Mouse (Mus musculus): ENCODE results near the gene Mtrf1l. TPM values are rescaled to one million over a fixed set of nuclear protein-coding genes. Genes with fewer than 3 reads are reported as not detected.
A peak's percentile ranks its signal among the peaks of the same experiment; 100 is the strongest.

Mtrf1l gene
- polyA plus RNA-seq, 1 experiment from 2014 or later, result 11.6 TPM

- DNase-seq (ENCODE audit: low spot score), result no peak
- Histone ChIP-seq H3K4me1 (ENCODE audit: control insufficient read depth, insufficient read depth, low read length) (peaks cover 11% of the 10 kb centered on the region; the same call in 1 of the 2 replicates), H3K4me3 (ENCODE audit: low read depth, low read length) (no peak overlapping the region), H3K9ac (ENCODE audit: low read length) (no peak overlapping the region), H3K4me2 (ENCODE audit: low read length) (no peak overlapping the region), H3K27ac (ENCODE audit: low read depth, low read length) (no peak overlapping the region), H3K27me3 (replicated peaks; ENCODE audit: control insufficient read depth, insufficient read depth, low read length) (no peaks in the 10 kb centered on the region), H3K9me3 (replicated peaks; ENCODE audit: control insufficient read depth, low read length) (no peaks in the 10 kb centered on the region), H3K36me3 (ENCODE audit: control insufficient read depth, insufficient read depth, low read length) (peaks cover 13% of the 10 kb centered on the region)
- WGBS, result 85% methylated on average over 2 of the region's 2 CpGs
- ATAC-seq, result no peak
These were observed 16.0 kb downstream of the Mtrf1l start for GRCm38 (mm10) chr10:5807683-5808082.

- Histone ChIP-seq H3K27me3 (replicated peaks; ENCODE audit: control insufficient read depth, insufficient read depth, low read length) (no peaks in the 10 kb centered on the region), H3K9me3 (replicated peaks; ENCODE audit: control insufficient read depth, low read length) (no peaks in the 10 kb centered on the region), H3K4me2 (ENCODE audit: low read length) (no peak overlapping the region), H3K27ac (ENCODE audit: low read depth, low read length) (no peak overlapping the region), H3K36me3 (ENCODE audit: control insufficient read depth, insufficient read depth, low read length) (peaks cover 10% of the 10 kb centered on the region), H3K9ac (ENCODE audit: low read length) (no peak overlapping the region), H3K4me3 (ENCODE audit: low read depth, low read length) (no peak overlapping the region), H3K4me1 (ENCODE audit: control insufficient read depth, insufficient read depth, low read length) (peaks cover 11% of the 10 kb centered on the region; the same call in 1 of the 2 replicates)
- ATAC-seq (no peak), DNase-seq (ENCODE audit: low spot score) (no peak)
- 76% methylated on average over 4 of the region's 4 CpGs for WGBS
These were observed 16.7 kb downstream of the Mtrf1l start for GRCm38 (mm10) chr10:5806996-5807395.

- Histone ChIP-seq H3K4me1 (ENCODE audit: control insufficient read depth, insufficient read depth, low read length) (peaks cover 11% of the 10 kb centered on the region; the same call in 1 of the 2 replicates), H3K9ac (ENCODE audit: low read length) (peak overlapping the region; percentile 64), H3K4me2 (ENCODE audit: low read length) (peak overlapping the region; percentile 61), H3K27ac (ENCODE audit: low read depth, low read length) (0 out of 2 replicates have a peak overlapping the region, but pooled peaks have one; percentile 88), H3K36me3 (ENCODE audit: control insufficient read depth, insufficient read depth, low read length) (peaks cover 10% of the 10 kb centered on the region), H3K4me3 (ENCODE audit: low read depth, low read length) (peak overlapping the region; percentile 67), H3K27me3 (replicated peaks; ENCODE audit: control insufficient read depth, insufficient read depth, low read length) (no peaks in the 10 kb centered on the region), H3K9me3 (replicated peaks; ENCODE audit: control insufficient read depth, low read length) (no peaks in the 10 kb centered on the region)
- DNase-seq (ENCODE audit: low spot score), result peak; percentile 18
- WGBS, result 18% methylated on average over 8 of the region's 8 CpGs
- no peak for ATAC-seq
These were observed 17.3 kb downstream of the Mtrf1l start for GRCm38 (mm10) chr10:5806416-5806815.

GRCm38 (mm10) chr10:5805731-5806307 lies 17.9 kb downstream of the Mtrf1l start:
- Histone ChIP-seq H3K9me3 (replicated peaks; ENCODE audit: control insufficient read depth, low read length) (no peaks in the 10 kb centered on the region), H3K4me1 (ENCODE audit: control insufficient read depth, insufficient read depth, low read length) (peaks cover 11% of the 10 kb centered on the region; the same call in 1 of the 2 replicates), H3K4me2 (ENCODE audit: low read length) (peak overlapping the region; percentile 61), H3K27ac (ENCODE audit: low read depth, low read length) (peak overlapping the region; percentile 88), H3K27me3 (replicated peaks; ENCODE audit: control insufficient read depth, insufficient read depth, low read length) (no peaks in the 10 kb centered on the region), H3K4me3 (ENCODE audit: low read depth, low read length) (peak overlapping the region; percentile 67), H3K9ac (ENCODE audit: low read length) (peak overlapping the region; percentile 64), H3K36me3 (ENCODE audit: control insufficient read depth, insufficient read depth, low read length) (peaks cover 15% of the 10 kb centered on the region)
- DNase-seq (ENCODE audit: low spot score) (peak; percentile 98), ATAC-seq (peak; percentile 94)
- under 1% methylated on average over 43 of the region's 43 CpGs for WGBS

- Histone ChIP-seq H3K4me1 (ENCODE audit: control insufficient read depth, insufficient read depth, low read length) (peaks cover 11% of the 10 kb centered on the region; the same call in 1 of the 2 replicates), H3K27ac (ENCODE audit: low read depth, low read length) (peak within 1 kb of the TSS; percentile 88), H3K4me2 (ENCODE audit: low read length) (peak within 1 kb of the TSS; percentile 93), H3K9ac (ENCODE audit: low read length) (peak within 1 kb of the TSS; percentile 72), H3K27me3 (replicated peaks; ENCODE audit: control insufficient read depth, insufficient read depth, low read length) (no peaks in the 10 kb centered on the region), H3K9me3 (replicated peaks; ENCODE audit: control insufficient read depth, low read length) (no peaks in the 10 kb centered on the region), H3K4me3 (ENCODE audit: low read depth, low read length) (peak within 1 kb of the TSS; percentile 67), H3K36me3 (ENCODE audit: control insufficient read depth, insufficient read depth, low read length) (peaks cover 20% of the 10 kb centered on the region)
- peak; percentile 96 for ATAC-seq
- WGBS, result under 1% methylated on average over 42 of the region's 42 CpGs
- peak; percentile 99 for DNase-seq (ENCODE audit: low spot score)
These were observed 18.4 kb downstream of the Mtrf1l start, which contains the start of gene Fbxo5 for GRCm38 (mm10) chr10:5805243-5805730. Gene Fbxo5, minus strand, starts transcription at chr10:5805600.

- H3K27ac ChIP-seq (ENCODE audit: low read depth, low read length), result peak overlapping the region; percentile 65; the same call in 1 of the 2 replicates
These were observed 19.0 kb downstream of the Mtrf1l start for GRCm38 (mm10) chr10:5804691-5805156.

GRCm38 (mm10) chr10:5803739-5804138 lies 20.0 kb downstream of the Mtrf1l start:
- peak overlapping the region; percentile 46 for H3K9ac ChIP-seq (ENCODE audit: low read length)
- H3K4me3 ChIP-seq (ENCODE audit: low read depth, low read length), result peak overlapping the region; percentile 67

More at GRCm38 (mm10) chr10:5804691-5805156, 19.0 kb downstream of the Mtrf1l start:
- under 1% methylated on average over 24 of the region's 24 CpGs for WGBS
- ATAC-seq (peak; percentile 21), DNase-seq (ENCODE audit: low spot score) (peak; percentile 24)
- Histone ChIP-seq H3K27me3 (replicated peaks; ENCODE audit: control insufficient read depth, insufficient read depth, low read length) (no peaks in the 10 kb centered on the region), H3K9me3 (replicated peaks; ENCODE audit: control insufficient read depth, low read length) (no peaks in the 10 kb centered on the region), H3K36me3 (ENCODE audit: control insufficient read depth, insufficient read depth, low read length) (peaks cover 26% of the 10 kb centered on the region), H3K9ac (ENCODE audit: low read length) (peak overlapping the region; percentile 72), H3K4me1 (ENCODE audit: control insufficient read depth, insufficient read depth, low read length) (peaks cover 11% of the 10 kb centered on the region; the same call in 1 of the 2 replicates), H3K4me3 (ENCODE audit: low read depth, low read length) (peak overlapping the region; percentile 67), H3K4me2 (ENCODE audit: low read length) (peak overlapping the region; percentile 93)

GRCm38 (mm10) chr10:5802866-5803265 lies 20.8 kb downstream of the Mtrf1l start:
- Histone ChIP-seq H3K36me3 (ENCODE audit: control insufficient read depth, insufficient read depth, low read length) (peaks cover 38% of the 10 kb centered on the region), H3K4me3 (ENCODE audit: low read depth, low read length) (peak overlapping the region; percentile 67), H3K27ac (ENCODE audit: low read depth, low read length) (no peak overlapping the region), H3K27me3 (replicated peaks; ENCODE audit: control insufficient read depth, insufficient read depth, low read length) (no peaks in the 10 kb centered on the region), H3K4me1 (ENCODE audit: control insufficient read depth, insufficient read depth, low read length) (peaks cover 11% of the 10 kb centered on the region; the same call in 1 of the 2 replicates), H3K9me3 (replicated peaks; ENCODE audit: control insufficient read depth, low read length) (no peaks in the 10 kb centered on the region), H3K4me2 (ENCODE audit: low read length) (peak overlapping the region; percentile 93), H3K9ac (ENCODE audit: low read length) (peak overlapping the region; percentile 46)
- 25% methylated on average over 6 of the region's 6 CpGs for WGBS
- ATAC-seq (no peak), DNase-seq (ENCODE audit: low spot score) (no peak)

More at GRCm38 (mm10) chr10:5803739-5804138, 20.0 kb downstream of the Mtrf1l start:
- no peak for DNase-seq (ENCODE audit: low spot score)
- Histone ChIP-seq H3K9me3 (replicated peaks; ENCODE audit: control insufficient read depth, low read length) (no peaks in the 10 kb centered on the region), H3K4me2 (ENCODE audit: low read length) (peak overlapping the region; percentile 93), H3K27me3 (replicated peaks; ENCODE audit: control insufficient read depth, insufficient read depth, low read length) (no peaks in the 10 kb centered on the region), H3K27ac (ENCODE audit: low read depth, low read length) (no peak overlapping the region), H3K36me3 (ENCODE audit: control insufficient read depth, insufficient read depth, low read length) (peaks cover 30% of the 10 kb centered on the region), H3K4me1 (ENCODE audit: control insufficient read depth, insufficient read depth, low read length) (peaks cover 11% of the 10 kb centered on the region; the same call in 1 of the 2 replicates)
- WGBS, result 6% methylated on average over 1 of the region's 1 CpGs
- ATAC-seq, result no peak

GRCm38 (mm10) chr10:5800490-5800889 lies 23.2 kb downstream of the Mtrf1l start:
- Histone ChIP-seq H3K4me1 (ENCODE audit: control insufficient read depth, insufficient read depth, low read length) (peaks cover 7% of the 10 kb centered on the region; the same call in 1 of the 2 replicates), H3K4me2 (ENCODE audit: low read length) (no peak overlapping the region), H3K36me3 (ENCODE audit: control insufficient read depth, insufficient read depth, low read length) (peaks cover 41% of the 10 kb centered on the region), H3K27me3 (replicated peaks; ENCODE audit: control insufficient read depth, insufficient read depth, low read length) (no peaks in the 10 kb centered on the region), H3K4me3 (ENCODE audit: low read depth, low read length) (no peak overlapping the region), H3K27ac (ENCODE audit: low read depth, low read length) (no peak overlapping the region), H3K9ac (ENCODE audit: low read length) (no peak overlapping the region), H3K9me3 (replicated peaks; ENCODE audit: control insufficient read depth, low read length) (no peaks in the 10 kb centered on the region)
- 100% methylated on average over 1 of the region's 1 CpGs for WGBS
- ATAC-seq, result no peak
- DNase-seq (ENCODE audit: low spot score), result peak; percentile 57

Data from forebrain, embryonic 14.5 days (tissue).